Mouse (Mus musculus) lung, adult 2 months (tissue): ENCODE measurements around the gene Tmem120a.

Experiments used
- CTCF ChIP-seq: fragments of 200-500 bp; IDR thresholded peaks from 2 replicates; pipeline ENCODE4 v1.5.1; 2011; ENCODE audit warnings: mild to moderate bottlenecking, low read length, control low read depth; ENCODE audit not compliant: insufficient read depth
- POLR2A ChIP-seq: fragments of 200-500 bp; IDR thresholded peaks from 2 replicates; pipeline ENCODE4 v1.6.1; 2011; ENCODE audit warnings: low read depth, mild to moderate bottlenecking, control low read depth, low read length, borderline replicate concordance; ENCODE audit errors: extremely low read depth

- TF ChIP-seq POLR2A (no peak), CTCF (peak; percentile 29; the same call in 1 of the 2 replicates)
Observed at GRCm38 (mm10) chr5:135715624-135716023, 28.6 kb downstream of the Tmem120a start.
